Mouse (Mus musculus) C2C12 (cell line): ENCODE data around the gene Olfr318.

Source experiments
- CTCF ChIP-seq: IDR thresholded peaks from one replicate; pipeline ENCODE4 v1.5.1; 2011; ENCODE audit not compliant: control insufficient read depth, insufficient read depth, insufficient read length
- MYOG ChIP-seq: IDR thresholded peaks from one replicate; pipeline ENCODE4 v1.6.1; 2011; ENCODE audit not compliant: control insufficient read depth, insufficient read length; ENCODE audit errors: extremely low read depth

DNA sequence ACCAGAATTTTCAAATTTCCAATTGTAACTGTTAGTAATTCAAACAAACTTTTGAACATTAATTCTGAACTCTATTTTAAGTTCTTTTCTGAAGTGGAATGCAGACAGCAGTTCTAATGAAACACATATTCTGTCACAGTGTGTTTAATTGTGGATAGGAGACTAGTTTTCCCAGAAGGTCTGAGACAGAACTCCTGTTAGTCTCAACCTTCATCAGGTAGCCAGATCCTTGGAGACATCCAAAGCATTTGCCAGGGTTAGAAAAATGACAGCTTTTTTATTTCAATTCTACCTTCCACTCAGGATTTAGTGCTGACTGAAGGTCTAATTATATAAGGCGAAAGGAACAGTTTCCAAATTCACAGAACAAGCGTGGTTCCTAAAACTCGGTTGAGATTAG lies 25.0 kb downstream of the Olfr318 start, which contains the start of gene Olfr319:
- no peak for TF ChIP-seq MYOG
- no peak for TF ChIP-seq CTCF
